Mouse (Mus musculus): ENCODE measurements around the gene Cpd.
"Not testable (repeated sequence)": the region's sequence is repeated elsewhere in the genome, so short reads cannot be mapped to it uniquely, and the experiment has no call there.

Gene Cpd

GRCm38 (mm10) chr11:76846011-76846877, 574 bp downstream of the Cpd start:
- DNase-seq = peak; percentile 7 to 24

GRCm38 (mm10) chr11:76845275-76845980, 1.4 kb downstream of the Cpd start:
- peak; percentile 17 to 37 for DNase-seq

GRCm38 (mm10) chr11:76838573-76838972, 8.2 kb downstream of the Cpd start:
- no peak for DNase-seq

- DNase-seq = no peak
Measured at GRCm38 (mm10) chr11:76836317-76836716, 10.5 kb downstream of the Cpd start.

GRCm38 (mm10) chr11:76835868-76836267, 10.9 kb downstream of the Cpd start:
- DNase-seq = no peak

- no peak for DNase-seq
Measured at GRCm38 (mm10) chr11:76834665-76835064, 12.2 kb downstream of the Cpd start.

- no peak for DNase-seq
Measured at GRCm38 (mm10) chr11:76824885-76825265, 21.9 kb downstream of the Cpd start.

- DNase-seq = no peak
Measured at GRCm38 (mm10) chr11:76824238-76824884, 22.5 kb downstream of the Cpd start.

- no peak for DNase-seq
Measured at GRCm38 (mm10) chr11:76823641-76824040, 23.2 kb downstream of the Cpd start.

- DNase-seq = no peak
Measured at GRCm38 (mm10) chr11:76821353-76821752, 25.5 kb downstream of the Cpd start.

GRCm38 (mm10) chr11:76817664-76818063, 29.2 kb downstream of the Cpd start:
- no peak for DNase-seq

- no peak for DNase-seq
Measured at GRCm38 (mm10) chr11:76810706-76811495, 35.9 kb downstream of the Cpd start.

GRCm38 (mm10) chr11:76809450-76809849, 37.4 kb downstream of the Cpd start:
- no peak for DNase-seq

GRCm38 (mm10) chr11:76808550-76808949, 38.3 kb downstream of the Cpd start:
- DNase-seq = no peak

- no peak for DNase-seq
Measured at GRCm38 (mm10) chr11:76807007-76807679, 39.7 kb downstream of the Cpd start.

- no peak for DNase-seq
Measured at GRCm38 (mm10) chr11:76806026-76806425, 40.8 kb downstream of the Cpd start.

GRCm38 (mm10) chr11:76805072-76805471, 41.7 kb downstream of the Cpd start:
- not testable (repeated sequence) for DNase-seq

- DNase-seq = no peak
Measured at GRCm38 (mm10) chr11:76803266-76803665, 43.6 kb downstream of the Cpd start.

GRCm38 (mm10) chr11:76797236-76797635, 49.6 kb downstream of the Cpd start:
- no peak for DNase-seq

GRCm38 (mm10) chr11:76795326-76795725, 51.5 kb downstream of the Cpd start:
- DNase-seq = no peak

- no peak for DNase-seq
Measured at GRCm38 (mm10) chr11:76791331-76791730, 55.5 kb downstream of the Cpd start.

- DNase-seq = peak in 1 of 2 experiments; percentile 19
Measured at GRCm38 (mm10) chr11:76789252-76789651, 57.6 kb downstream of the Cpd start.
